Mouse (Mus musculus): ENCODE results near the gene Cybc1. TPM values are rescaled to one million over a fixed set of nuclear protein-coding genes. Genes with fewer than 3 reads are reported as not detected.

Cybc1 gene
- 24.3 and 27.2 TPM in 2 replicates for polyA plus RNA-seq (2015; fragmentation: Nextera tagmentation; extraction: Ambion mirVana)

DNA sequence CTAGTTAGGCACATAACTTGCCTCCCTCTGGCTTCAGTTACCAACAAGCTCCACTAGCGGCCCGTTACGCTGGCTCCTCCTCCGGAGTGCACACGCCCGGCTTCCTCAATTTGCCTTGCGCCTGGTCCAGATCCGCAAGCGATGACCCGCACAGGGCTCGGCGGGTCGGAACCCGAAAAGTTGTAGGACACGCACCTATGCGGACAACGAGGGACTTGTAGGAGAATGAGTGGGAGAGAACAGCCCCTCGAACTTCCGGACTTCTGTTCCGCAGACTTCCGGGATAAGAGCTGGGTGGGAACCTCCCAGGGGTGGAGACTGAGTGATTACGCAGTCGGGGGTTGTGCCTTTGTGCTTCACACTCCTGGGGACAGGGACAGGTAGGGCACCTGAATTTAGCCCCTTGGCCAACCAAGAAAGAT lies at the start of gene Cybc1:
Gene Cybc1, minus strand, starts transcription at position 305 of the 422 bp plus-strand sequence.
- H3K27me3 ChIP-seq (ENCODE audit: insufficient read depth, low read length): no peaks in the 10 kb centered on the region
- H3K9me3 ChIP-seq (replicated peaks; ENCODE audit: low read length): no peaks in the 10 kb centered on the region
- H3K9ac ChIP-seq (ENCODE audit: low read depth, low read length): peak within 1 kb of the TSS; percentile 63
- WGBS: under 1% methylated on average over 23 of the region's 23 CpGs
- H3K36me3 ChIP-seq (ENCODE audit: insufficient read depth, low read length): peaks cover 18% of the 10 kb centered on the region
- peak within 1 kb of the TSS; percentile 87 for H3K27ac ChIP-seq
- ATAC-seq (replicated peaks; ENCODE audit: low FRiP score, low read depth) (peak; percentile 87), DNase-seq (ENCODE audit: low spot score) (peak; percentile 91)
- peak within 1 kb of the TSS; percentile 80 for H3K4me2 ChIP-seq (ENCODE audit: low read length)
- peaks cover 9% of the 10 kb centered on the region; the same call in 1 of the 2 replicates for H3K4me1 ChIP-seq (replicated peaks; ENCODE audit: insufficient read depth, low read length)
- TF ChIP-seq CTCF (IDR thresholded peaks at IDR 0.05; ENCODE audit: low read depth): peak; percentile 38
- H3K4me3 ChIP-seq (replicated peaks; ENCODE audit: low read depth, low read length): peak within 1 kb of the TSS; percentile 58

DNA sequence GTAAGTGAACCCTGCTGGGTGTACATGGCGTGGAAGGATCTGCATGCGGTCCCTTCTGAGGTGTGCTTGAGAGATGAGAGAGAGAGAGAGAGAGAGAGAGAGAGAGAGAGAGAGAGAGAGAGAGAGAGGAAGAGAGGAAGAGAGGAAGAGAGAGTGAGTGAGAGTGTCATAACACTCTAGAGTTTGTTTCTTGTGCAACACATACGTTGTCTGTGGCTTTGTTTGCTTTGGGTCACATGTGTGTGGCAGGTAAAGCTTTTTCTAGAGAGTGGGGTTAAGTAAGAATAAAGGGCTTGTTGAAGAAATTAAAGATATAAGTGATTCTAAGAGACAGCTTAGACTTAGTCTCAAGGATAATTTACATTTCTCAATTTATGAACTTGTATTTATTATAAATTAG lies 48.9 kb upstream of the Cybc1 start:
- Histone ChIP-seq H3K9ac (ENCODE audit: low read depth, low read length) (no peak overlapping the region), H3K4me2 (ENCODE audit: low read length) (no peak overlapping the region), H3K27ac (no peak overlapping the region), H3K4me1 (replicated peaks; ENCODE audit: insufficient read depth, low read length) (no peaks in the 10 kb centered on the region), H3K9me3 (replicated peaks; ENCODE audit: low read length) (no peaks in the 10 kb centered on the region), H3K4me3 (replicated peaks; ENCODE audit: low read depth, low read length) (no peak overlapping the region), H3K27me3 (ENCODE audit: insufficient read depth, low read length) (no peaks in the 10 kb centered on the region), H3K36me3 (ENCODE audit: insufficient read depth, low read length) (no peaks in the 10 kb centered on the region)
- no peak for ATAC-seq (replicated peaks; ENCODE audit: low FRiP score, low read depth)
- 90% methylated on average over 3 of the region's 3 CpGs for WGBS
- no peak for TF ChIP-seq CTCF (IDR thresholded peaks at IDR 0.05; ENCODE audit: low read depth)
- DNase-seq (ENCODE audit: low spot score): no peak

DNA sequence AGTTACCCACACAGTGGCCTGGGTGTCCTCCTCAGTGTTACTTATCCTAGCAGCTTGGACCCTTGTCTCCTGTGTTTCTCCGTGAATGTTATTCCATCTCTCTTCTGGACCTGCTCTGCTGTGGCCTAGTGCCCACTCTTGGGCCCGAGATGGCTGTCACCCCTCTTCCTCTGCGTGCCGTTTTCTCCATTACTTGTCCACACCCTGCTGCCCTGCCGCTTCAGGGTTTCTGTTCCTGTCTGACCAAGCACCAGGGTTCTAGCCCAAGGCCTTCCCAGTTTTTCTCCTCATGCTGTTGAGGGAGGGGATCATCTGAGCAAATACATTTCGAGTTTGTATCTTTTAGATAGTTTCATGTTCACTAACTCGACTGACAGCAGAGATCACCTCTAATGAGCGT lies 48.4 kb upstream of the Cybc1 start:
- ATAC-seq (replicated peaks; ENCODE audit: low FRiP score, low read depth): no peak

DNA sequence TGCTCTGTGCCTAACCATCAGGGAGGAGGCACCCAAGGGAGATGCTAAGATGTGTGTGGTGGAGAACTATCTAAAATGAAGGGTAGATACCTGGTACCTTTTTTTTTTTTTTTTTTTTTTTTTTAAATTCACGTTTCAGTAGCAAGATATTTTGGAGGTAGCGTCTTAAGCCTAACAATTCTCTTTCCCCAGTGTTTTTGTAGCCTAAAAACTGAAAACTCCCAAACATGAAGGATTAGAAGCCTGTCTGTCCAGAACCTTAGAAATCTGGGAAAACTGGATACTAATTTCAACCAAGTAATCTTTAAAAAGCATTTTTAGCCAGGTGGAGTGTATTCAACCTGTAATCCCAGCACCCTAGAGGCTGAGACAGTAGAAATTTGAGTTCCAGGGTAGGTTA lies 32.0 kb upstream of the Cybc1 start:
- peaks cover 18% of the 10 kb centered on the region; the same call in 1 of the 2 replicates for H3K4me1 ChIP-seq (replicated peaks; ENCODE audit: insufficient read depth, low read length)
- 34% methylated on average over 2 of the region's 2 CpGs for WGBS
- 0 out of 2 replicates have a peak, but pooled peaks cover 7% of the 10 kb centered on the region for H3K36me3 ChIP-seq (ENCODE audit: insufficient read depth, low read length)
- peak overlapping the region; percentile 91 for H3K4me3 ChIP-seq (replicated peaks; ENCODE audit: low read depth, low read length)
- DNase-seq (ENCODE audit: low spot score) (no peak), ATAC-seq (replicated peaks; ENCODE audit: low FRiP score, low read depth) (no peak)
- H3K9me3 ChIP-seq (replicated peaks; ENCODE audit: low read length): no peaks in the 10 kb centered on the region
- H3K4me2 ChIP-seq (ENCODE audit: low read length): peak overlapping the region; percentile 87
- no peak overlapping the region for H3K27ac ChIP-seq
- peak overlapping the region; percentile 97 for H3K9ac ChIP-seq (ENCODE audit: low read depth, low read length)
- no peaks in the 10 kb centered on the region for H3K27me3 ChIP-seq (ENCODE audit: insufficient read depth, low read length)
- no peak for TF ChIP-seq CTCF (IDR thresholded peaks at IDR 0.05; ENCODE audit: low read depth)

More for the DNA sequence above, 48.4 kb upstream of the Cybc1 start:
- H3K9ac ChIP-seq (ENCODE audit: low read depth, low read length): no peak overlapping the region
- H3K36me3 ChIP-seq (ENCODE audit: insufficient read depth, low read length): no peaks in the 10 kb centered on the region
- no peak for TF ChIP-seq CTCF (IDR thresholded peaks at IDR 0.05; ENCODE audit: low read depth)
- no peak for DNase-seq (ENCODE audit: low spot score)
- H3K4me1 ChIP-seq (replicated peaks; ENCODE audit: insufficient read depth, low read length): no peaks in the 10 kb centered on the region
- H3K27ac ChIP-seq: no peak overlapping the region
- no peaks in the 10 kb centered on the region for H3K9me3 ChIP-seq (replicated peaks; ENCODE audit: low read length)
- WGBS: 87% methylated on average over 8 of the region's 8 CpGs
- no peak overlapping the region for H3K4me3 ChIP-seq (replicated peaks; ENCODE audit: low read depth, low read length)
- no peaks in the 10 kb centered on the region for H3K27me3 ChIP-seq (ENCODE audit: insufficient read depth, low read length)
- no peak overlapping the region for H3K4me2 ChIP-seq (ENCODE audit: low read length)

DNA sequence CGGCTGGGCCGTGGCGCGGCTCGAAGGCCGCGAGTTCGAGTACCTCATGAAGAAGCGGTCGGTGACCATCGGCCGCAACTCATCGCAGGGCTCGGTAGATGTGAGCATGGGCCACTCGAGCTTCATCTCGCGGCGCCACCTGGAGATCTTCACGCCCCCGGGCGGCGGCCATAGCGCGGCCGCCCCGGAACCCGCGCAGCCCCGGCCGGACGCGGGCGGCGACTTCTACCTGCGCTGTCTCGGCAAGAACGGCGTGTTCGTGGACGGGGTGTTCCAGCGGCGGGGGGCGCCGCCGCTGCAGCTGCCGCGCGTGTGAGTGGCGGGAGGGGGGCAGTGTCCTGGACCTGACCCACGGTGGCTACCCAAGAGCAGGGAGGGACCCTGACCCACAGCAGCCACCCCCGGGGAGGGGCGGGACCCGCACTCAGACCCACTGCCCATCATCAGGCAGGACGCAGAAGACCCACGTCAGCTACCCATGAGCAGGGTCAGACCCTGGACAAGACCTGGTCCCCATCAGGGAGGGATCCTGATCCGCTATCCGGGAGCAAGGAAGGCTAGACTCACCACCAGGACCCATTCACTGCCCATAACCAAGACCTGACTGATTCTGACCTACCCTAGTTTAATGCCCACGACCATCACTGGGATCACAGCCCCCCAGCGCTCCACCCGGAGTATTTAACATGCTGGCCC lies 31.2 kb upstream of the Cybc1 start:
- under 1% methylated on average over 49 of the region's 60 CpGs for WGBS
- no peak for TF ChIP-seq CTCF (IDR thresholded peaks at IDR 0.05; ENCODE audit: low read depth)
- no peaks in the 10 kb centered on the region for H3K27me3 ChIP-seq (ENCODE audit: insufficient read depth, low read length)
- peak overlapping the region; percentile 91 for H3K4me3 ChIP-seq (replicated peaks; ENCODE audit: low read depth, low read length)
- DNase-seq (ENCODE audit: low spot score) (peak; percentile 38), ATAC-seq (replicated peaks; ENCODE audit: low FRiP score, low read depth) (peak; percentile 27)
- peak overlapping the region; percentile 86 for H3K27ac ChIP-seq
- H3K36me3 ChIP-seq (ENCODE audit: insufficient read depth, low read length): 0 out of 2 replicates have a peak, but pooled peaks cover 12% of the 10 kb centered on the region
- no peaks in the 10 kb centered on the region for H3K9me3 ChIP-seq (replicated peaks; ENCODE audit: low read length)
- peak overlapping the region; percentile 97 for H3K9ac ChIP-seq (ENCODE audit: low read depth, low read length)
- H3K4me1 ChIP-seq (replicated peaks; ENCODE audit: insufficient read depth, low read length): peaks cover 18% of the 10 kb centered on the region; the same call in 1 of the 2 replicates
- peak overlapping the region; percentile 87 for H3K4me2 ChIP-seq (ENCODE audit: low read length)

DNA sequence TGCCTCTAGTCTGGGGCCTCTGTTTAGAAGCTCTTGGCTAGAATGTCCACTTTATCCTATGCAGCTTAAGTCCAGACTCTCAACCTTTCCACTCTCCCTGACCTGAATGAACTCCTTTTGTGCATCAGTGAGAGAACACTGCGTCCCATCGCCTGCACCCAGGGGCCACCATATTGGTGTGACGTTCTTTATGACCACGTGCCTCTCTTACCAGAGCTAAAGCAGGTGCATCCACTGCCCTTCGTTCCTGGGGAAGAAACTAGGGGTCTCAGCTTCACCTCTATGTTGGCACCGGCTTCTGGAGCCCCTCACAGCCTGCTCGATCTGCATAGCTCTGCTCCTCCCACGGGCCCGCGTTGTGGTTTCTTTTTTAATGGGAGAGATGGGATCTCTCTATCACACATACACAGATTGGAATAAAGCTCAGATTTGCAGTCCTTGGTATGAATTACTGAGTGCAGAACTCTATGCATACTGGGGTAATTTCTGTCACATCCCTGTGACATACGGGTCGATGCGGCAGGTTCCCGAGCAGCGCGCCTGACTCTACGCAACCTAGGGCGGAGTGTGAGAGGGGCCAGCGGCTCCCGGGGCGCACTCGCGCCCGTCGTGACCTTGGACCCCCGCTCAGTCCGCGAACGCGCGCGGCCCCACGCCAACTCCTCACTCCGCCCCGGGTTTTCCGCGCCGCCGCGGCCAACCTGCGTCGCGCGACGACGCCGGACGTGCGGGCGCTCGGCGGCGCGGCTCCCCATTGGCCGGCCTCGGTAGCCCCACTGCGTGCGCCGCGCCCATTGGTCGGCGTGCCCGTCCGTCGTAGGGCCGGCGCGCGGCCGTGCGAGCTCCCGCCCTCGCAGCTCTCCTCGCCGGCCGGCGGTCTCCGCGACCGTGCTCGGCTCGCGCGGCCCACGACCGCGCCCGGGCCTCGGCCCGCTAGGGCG lies 30.3 kb upstream of the Cybc1 start, which contains the start of gene Foxk2:
Gene Foxk2, plus strand, starts transcription at position 831 of the 941 bp plus-strand sequence.
- H3K27me3 ChIP-seq (ENCODE audit: insufficient read depth, low read length): no peaks in the 10 kb centered on the region
- peak within 1 kb of the TSS; percentile 86 for H3K27ac ChIP-seq
- peaks cover 18% of the 10 kb centered on the region; the same call in 1 of the 2 replicates for H3K4me1 ChIP-seq (replicated peaks; ENCODE audit: insufficient read depth, low read length)
- no peaks in the 10 kb centered on the region for H3K9me3 ChIP-seq (replicated peaks; ENCODE audit: low read length)
- peak; percentile 94 for DNase-seq (ENCODE audit: low spot score)
- peak within 1 kb of the TSS; percentile 87 for H3K4me2 ChIP-seq (ENCODE audit: low read length)
- H3K9ac ChIP-seq (ENCODE audit: low read depth, low read length): peak within 1 kb of the TSS; percentile 97
- H3K36me3 ChIP-seq (ENCODE audit: insufficient read depth, low read length): peaks cover 17% of the 10 kb centered on the region; the same call in 1 of the 2 replicates
- peak; percentile 98 for ATAC-seq (replicated peaks; ENCODE audit: low FRiP score, low read depth)
- WGBS: under 1% methylated on average over 91 of the region's 91 CpGs
- H3K4me3 ChIP-seq (replicated peaks; ENCODE audit: low read depth, low read length): peak within 1 kb of the TSS; percentile 91
- no peak for TF ChIP-seq CTCF (IDR thresholded peaks at IDR 0.05; ENCODE audit: low read depth)
